Mouse (Mus musculus) G1E (cell line): ENCODE measurements around the gene Osbpl7.

Source experiments
- CTCF ChIP-seq: IDR thresholded peaks from 2 replicates; pipeline ENCODE4 v1.5.1; 2012; ENCODE audit warnings: low read depth, low read length, inconsistent platforms, mixed read lengths
- GATA1 ChIP-seq: IDR thresholded peaks from 2 replicates; pipeline ENCODE4 v1.6.1; 2012; ENCODE audit warnings: borderline replicate concordance, low read length, inconsistent platforms, mixed read lengths
- GATA2 ChIP-seq: IDR thresholded peaks from 2 replicates; pipeline ENCODE4 v1.6.1; 2012; ENCODE audit warnings: low read depth, low read length, inconsistent platforms, borderline replicate concordance
- POLR2AphosphoS5 ChIP-seq: IDR thresholded peaks from 2 replicates; pipeline ENCODE4 v1.6.1; 2012; ENCODE audit warnings: low read depth, low read length, inconsistent platforms; ENCODE audit not compliant: insufficient replicate concordance
- TAL1 ChIP-seq: conservative IDR thresholded peaks from 2 replicates; pipeline ENCODE4 v1.6.1; 2012; ENCODE audit warnings: low read depth, low read length, inconsistent platforms, mixed read lengths

DNA sequence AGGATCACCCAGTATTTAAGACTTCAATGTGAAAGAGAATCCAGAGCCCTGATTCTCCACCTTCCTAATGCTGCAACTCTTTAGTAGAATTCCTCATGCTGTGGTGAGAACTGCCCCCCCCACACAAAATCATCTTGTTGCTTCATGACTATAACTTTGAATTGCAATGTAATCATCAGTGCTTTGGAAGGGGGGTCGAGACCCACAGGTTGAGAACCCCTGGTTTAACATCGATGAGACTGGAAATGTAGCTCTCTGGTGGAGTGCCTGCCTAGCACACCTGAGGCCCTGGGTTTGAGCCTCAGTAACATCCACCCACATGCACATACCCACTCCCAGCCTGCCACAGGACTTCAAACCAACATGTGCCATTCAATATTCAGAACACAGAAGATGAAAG, 44.2 kb downstream of the Osbpl7 start:
- no peak for TF ChIP-seq GATA1
- no peak for TF ChIP-seq CTCF
- no peak for TF ChIP-seq TAL1
- TF ChIP-seq POLR2AphosphoS5: no peak
- TF ChIP-seq GATA2: no peak
